Mouse (Mus musculus) G1E (cell line): ENCODE data around the gene Myo16.

ENCODE experiments used
- CTCF ChIP-seq: IDR thresholded peaks from 2 replicates; pipeline ENCODE4 v1.5.1; 2012; ENCODE audit warnings: low read depth, low read length, inconsistent platforms, mixed read lengths
- GATA1 ChIP-seq: IDR thresholded peaks from 2 replicates; pipeline ENCODE4 v1.6.1; 2012; ENCODE audit warnings: borderline replicate concordance, low read length, inconsistent platforms, mixed read lengths
- GATA2 ChIP-seq: IDR thresholded peaks from 2 replicates; pipeline ENCODE4 v1.6.1; 2012; ENCODE audit warnings: low read depth, low read length, inconsistent platforms, borderline replicate concordance
- POLR2AphosphoS5 ChIP-seq: IDR thresholded peaks from 2 replicates; pipeline ENCODE4 v1.6.1; 2012; ENCODE audit warnings: low read depth, low read length, inconsistent platforms; ENCODE audit not compliant: insufficient replicate concordance

- TF ChIP-seq CTCF (no peak), POLR2AphosphoS5 (no peak), GATA1 (no peak), GATA2 (no peak)
Observed at GRCm38 (mm10) chr8:10307770-10308476, 154.2 kb downstream of the Myo16 start.
